Mouse (Mus musculus) intestine, embryonic 14.5 days (tissue): ENCODE results near the gene Ercc4. TPM values are rescaled to one million over a fixed set of nuclear protein-coding genes. Genes with fewer than 3 reads are reported as not detected.

ENCODE experiments used
- ATAC-seq: fragments of 200-750 bp; cut with Nextera tagmentation; replicated peaks from 2 replicates; pipeline ENCODE4 v1.8.0; 2017; ENCODE audit warnings: low read depth, moderate number of reproducible peaks, moderate TSS enrichment, moderate library complexity; ENCODE audit not compliant: low FRiP score, low TSS enrichment
- DNase-seq: peaks from one replicate; pipeline ENCODE4 v3.0.0-alpha.2; 2018; ENCODE audit warnings: low spot score
- H3K27ac ChIP-seq: fragments of 300-500 bp; sonication (generic); 2 replicates; pipeline ENCODE4 v1.5.1; 2014; ENCODE audit warnings: low read depth, mild to moderate bottlenecking, control low read depth
- H3K27me3 ChIP-seq: fragments of 300-500 bp; sonication (generic); replicated peaks from 2 replicates; pipeline ENCODE4 v1.6.1; 2014; ENCODE audit warnings: low read length, control low read depth; ENCODE audit not compliant: control insufficient read depth, insufficient read depth
- H3K36me3 ChIP-seq: fragments of 300-500 bp; sonication (generic); 2 replicates; pipeline ENCODE4 v1.6.1; 2014; ENCODE audit warnings: low read length, control low read depth; ENCODE audit not compliant: control insufficient read depth, insufficient read depth
- H3K4me1 ChIP-seq: fragments of 300-500 bp; sonication (generic); replicated peaks from 2 replicates; pipeline ENCODE4 v1.6.1; 2014; ENCODE audit warnings: low read length, control low read depth, mixed read lengths; ENCODE audit not compliant: control insufficient read depth, insufficient read depth
- H3K4me2 ChIP-seq: fragments of 300-500 bp; sonication (generic); 2 replicates; pipeline ENCODE4 v1.6.1; 2014; ENCODE audit warnings: low read length
- H3K4me3 ChIP-seq: fragments of 300-500 bp; sonication (generic); 2 replicates; pipeline ENCODE4 v1.5.1; 2014; ENCODE audit warnings: low read depth, low read length, control low read depth, mixed read lengths
- H3K9ac ChIP-seq: fragments of 300-500 bp; sonication (generic); 2 replicates; pipeline ENCODE4 v1.6.1; 2014; ENCODE audit warnings: mild to moderate bottlenecking, low read length
- H3K9me3 ChIP-seq: fragments of 300-500 bp; sonication (generic); 2 replicates; pipeline ENCODE4 v1.6.1; 2016; ENCODE audit warnings: low read length, control low read depth; ENCODE audit not compliant: control insufficient read depth
- WGBS: fragments of 180-500 bp; shearing (Covaris S2); extraction: QIAGEN DNeasy Blood & Tissue Kit; methylation state at CpG from one replicate; pipeline ENCODE4 v1.1.7; 2014; 5-methylcytosine and 5-hydroxymethylcytosine counted together
- polyA plus RNA-seq: library from polyadenylated mRNA; unstranded; fragments of >200 nt; fragmentation: Nextera tagmentation; extraction: Ambion mirVana; gene quantifications from 2 replicates; pipeline ENCODE4 v1.2.1, GENCODE M21; 2014

Ercc4 gene
- polyA plus RNA-seq, 1 experiment from 2014 or later, result 13.1 TPM

DNA sequence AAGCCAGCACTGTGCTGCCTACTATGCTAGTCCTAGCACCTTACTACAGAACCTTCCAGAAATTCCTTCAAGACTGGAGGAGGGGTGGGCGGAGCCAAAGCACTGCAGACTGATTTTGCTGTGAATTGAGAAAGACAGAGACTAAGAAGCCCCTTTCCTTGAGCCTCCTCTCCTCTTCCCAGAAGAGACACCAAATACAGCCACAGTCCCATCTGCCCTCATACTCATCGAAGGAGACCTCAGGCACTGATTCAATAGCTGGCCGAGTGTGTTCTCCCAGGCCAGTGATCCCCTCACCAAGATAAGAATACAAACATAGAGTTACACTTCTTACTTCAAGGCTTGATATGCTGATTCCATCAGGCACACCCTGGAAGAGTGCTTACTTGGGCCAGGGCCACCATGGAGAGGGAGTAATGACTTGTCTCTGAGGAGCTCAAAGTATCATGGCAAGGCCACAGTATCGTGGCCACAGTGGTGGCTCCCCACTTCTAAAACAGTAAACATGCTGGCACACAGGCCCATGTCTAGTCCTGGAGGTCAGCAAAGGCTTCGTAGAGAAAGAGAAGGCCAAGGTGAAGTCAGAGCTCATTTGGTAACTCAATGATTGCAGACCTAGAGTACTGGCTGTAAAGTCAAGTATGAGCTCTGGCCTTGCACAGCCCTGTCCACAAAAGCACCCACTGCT, 63.7 kb downstream of the Ercc4 start:
- Histone ChIP-seq H3K4me3 (no peak overlapping the region), H3K9ac (no peak overlapping the region), H3K27ac (no peak overlapping the region), H3K4me2 (no peak overlapping the region), H3K36me3 (no peaks in the 10 kb centered on the region), H3K9me3 (no peaks in the 10 kb centered on the region), H3K27me3 (no peaks in the 10 kb centered on the region), H3K4me1 (no peaks in the 10 kb centered on the region)
- 87% methylated on average over 5 of the region's 5 CpGs for WGBS
- ATAC-seq, result no peak
- DNase-seq, result no peak

DNA sequence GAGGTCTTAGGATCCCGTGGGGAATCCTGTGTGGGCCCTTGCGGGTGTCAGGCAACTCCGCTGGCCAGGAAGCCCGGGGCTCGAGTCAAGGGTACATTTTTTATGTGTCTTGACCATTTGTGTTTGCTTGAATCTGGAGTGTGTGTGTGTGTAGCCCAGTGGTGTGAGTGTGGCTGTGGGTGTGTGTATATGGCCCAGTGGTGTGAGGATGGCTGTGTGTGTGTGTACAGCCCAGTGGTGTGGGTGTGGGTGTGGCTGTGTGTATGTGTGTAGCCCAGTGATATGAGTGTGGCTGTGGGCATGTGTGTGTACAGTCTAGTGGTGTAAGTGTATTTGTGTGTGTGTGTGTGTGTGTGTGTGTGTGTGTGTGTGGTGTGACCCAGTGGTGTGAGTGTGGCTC, 73.0 kb downstream of the Ercc4 start:
- Histone ChIP-seq H3K4me2 (no peak overlapping the region), H3K4me1 (no peaks in the 10 kb centered on the region), H3K9ac (no peak overlapping the region), H3K36me3 (no peaks in the 10 kb centered on the region), H3K4me3 (no peak overlapping the region), H3K9me3 (no peaks in the 10 kb centered on the region), H3K27ac (no peak overlapping the region), H3K27me3 (no peaks in the 10 kb centered on the region)
- WGBS, result 90% methylated on average over 5 of the region's 5 CpGs
- DNase-seq (no peak), ATAC-seq (no peak)

DNA sequence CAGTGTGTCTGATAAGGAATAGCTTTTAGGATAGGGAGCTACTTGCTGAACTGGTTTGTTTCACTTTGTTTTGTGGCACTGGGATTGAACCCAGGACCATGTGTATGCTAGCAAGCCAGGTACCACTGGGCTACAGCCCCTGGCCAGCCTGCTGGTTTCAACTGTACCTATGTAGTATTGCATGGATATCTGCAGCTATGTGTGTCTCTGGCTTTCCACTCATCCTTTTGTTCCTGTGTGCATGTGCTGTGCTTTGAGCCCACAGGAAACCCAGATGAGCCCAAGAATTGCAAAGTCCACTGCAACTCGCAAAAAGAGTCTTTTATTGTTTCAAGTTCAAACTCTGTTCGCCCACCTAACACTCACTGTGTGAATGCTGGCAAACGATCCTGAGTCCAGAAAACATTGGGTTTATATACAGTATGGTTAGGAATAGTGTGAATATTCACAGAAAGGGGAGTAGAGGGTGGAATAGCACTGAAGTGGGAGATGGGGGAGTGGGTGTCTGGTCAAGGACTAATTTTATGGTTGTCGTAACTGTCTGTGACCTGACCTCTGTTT, 73.8 kb downstream of the Ercc4 start:
- WGBS, result 67% methylated on average over 4 of the region's 4 CpGs
- DNase-seq (no peak), ATAC-seq (no peak)
- Histone ChIP-seq H3K9me3 (no peaks in the 10 kb centered on the region), H3K27ac (no peak overlapping the region), H3K27me3 (no peaks in the 10 kb centered on the region), H3K4me2 (no peak overlapping the region), H3K9ac (no peak overlapping the region), H3K4me3 (no peak overlapping the region), H3K4me1 (no peaks in the 10 kb centered on the region), H3K36me3 (no peaks in the 10 kb centered on the region)

DNA sequence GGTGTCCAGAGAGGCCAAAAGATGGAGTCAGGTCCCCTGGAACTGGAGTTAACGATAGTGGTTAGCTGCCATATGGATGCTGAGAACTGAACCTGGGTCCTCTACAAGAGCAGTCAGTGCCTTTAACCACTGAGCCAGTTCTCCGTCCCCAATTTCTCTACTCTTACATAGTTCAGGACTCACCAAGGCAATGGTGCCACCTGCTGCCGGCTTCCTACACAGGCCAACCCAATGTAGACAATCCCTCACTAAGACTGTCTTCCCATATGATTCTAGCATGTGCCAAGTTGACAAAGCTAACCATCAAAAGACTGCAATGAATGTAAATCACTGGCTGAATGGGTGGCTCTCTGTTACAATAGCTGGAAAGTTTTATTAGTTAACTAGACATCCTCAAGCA, 74.9 kb downstream of the Ercc4 start:
- no peak overlapping the region for H3K4me3 ChIP-seq
- 87% methylated on average over 3 of the region's 3 CpGs for WGBS
- ATAC-seq, result no peak

DNA sequence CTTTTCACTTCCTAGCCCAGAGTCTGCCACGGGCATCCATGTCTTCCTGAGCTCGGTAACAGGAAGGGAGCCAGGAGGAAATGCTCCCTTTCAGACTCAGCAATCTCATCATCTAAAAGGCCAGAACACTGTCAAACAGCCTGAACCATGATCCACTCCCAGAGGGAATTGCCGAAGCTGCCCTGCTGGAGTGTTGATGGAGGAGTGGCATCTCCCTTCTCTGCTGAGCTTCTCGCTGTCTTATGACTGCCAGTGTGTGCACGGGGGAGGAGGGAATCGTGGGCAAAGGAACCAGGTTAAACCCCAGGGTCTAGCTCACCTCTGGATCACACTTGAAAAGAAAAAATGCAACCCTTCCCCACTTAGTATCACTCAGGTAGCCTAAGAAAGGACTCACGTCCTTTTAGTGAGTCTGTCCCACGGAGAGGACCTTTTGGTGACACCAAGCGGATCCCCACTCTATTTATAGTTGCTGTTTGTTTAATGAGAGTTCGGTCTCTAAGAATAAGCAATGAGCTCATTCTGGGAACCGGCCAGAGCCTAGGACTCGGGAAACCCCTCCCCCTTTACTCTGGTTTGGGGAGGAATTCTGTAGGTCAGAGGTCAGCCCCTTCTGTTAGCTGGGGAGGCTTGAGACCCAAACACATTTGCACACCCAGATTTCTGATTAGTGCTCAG, 80.1 kb downstream of the Ercc4 start:
- 0 out of 2 replicates have a peak, but pooled peaks have one; percentile 40 for ATAC-seq
- Histone ChIP-seq H3K27ac (peak overlapping the region; percentile 39), H3K36me3 (no peaks in the 10 kb centered on the region), H3K9ac (no peak overlapping the region), H3K4me2 (peak overlapping the region; percentile 4; the same call in 1 of the 2 replicates), H3K27me3 (no peaks in the 10 kb centered on the region), H3K4me3 (no peak overlapping the region), H3K9me3 (no peaks in the 10 kb centered on the region), H3K4me1 (0 out of 2 replicates have a peak, but pooled peaks cover 9% of the 10 kb centered on the region)
- DNase-seq, result peak; percentile 67
- 12% methylated on average over 12 of the region's 12 CpGs for WGBS

More for the DNA sequence above, 74.9 kb downstream of the Ercc4 start:
- H3K4me2 ChIP-seq, result no peak overlapping the region
- no peaks in the 10 kb centered on the region for H3K4me1 ChIP-seq
- H3K9ac ChIP-seq, result no peak overlapping the region
- no peaks in the 10 kb centered on the region for H3K9me3 ChIP-seq
- no peaks in the 10 kb centered on the region for H3K27me3 ChIP-seq
- H3K27ac ChIP-seq, result no peak overlapping the region
- H3K36me3 ChIP-seq, result no peaks in the 10 kb centered on the region
- DNase-seq, result peak; percentile 42

DNA sequence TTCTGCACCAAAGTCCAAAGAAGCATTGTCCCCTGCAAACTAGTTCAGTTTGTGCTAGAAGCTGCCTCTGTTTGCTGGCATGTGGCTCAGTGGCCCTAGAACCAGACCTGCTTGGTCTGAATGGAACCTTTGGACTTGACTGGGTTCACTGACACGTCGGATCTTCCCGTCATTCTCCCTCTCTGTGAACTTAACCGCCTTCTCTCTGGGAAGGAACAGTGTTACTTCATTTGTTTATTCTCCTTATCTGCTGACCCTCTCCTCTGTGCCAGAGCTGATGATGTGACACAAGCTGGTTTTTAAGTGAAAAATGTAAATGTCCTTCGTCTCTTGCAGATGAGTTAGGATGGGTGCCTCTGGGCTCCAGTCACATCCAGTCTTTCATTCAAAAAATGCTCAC, 81.0 kb downstream of the Ercc4 start:
- Histone ChIP-seq H3K36me3 (no peaks in the 10 kb centered on the region), H3K4me2 (no peak overlapping the region), H3K9me3 (no peaks in the 10 kb centered on the region), H3K27me3 (no peaks in the 10 kb centered on the region), H3K4me1 (0 out of 2 replicates have a peak, but pooled peaks cover 9% of the 10 kb centered on the region), H3K9ac (no peak overlapping the region), H3K4me3 (no peak overlapping the region), H3K27ac (no peak overlapping the region)
- 34% methylated on average over 5 of the region's 5 CpGs for WGBS
- DNase-seq, result no peak
- peak; percentile 66; the same call in 1 of the 2 replicates for ATAC-seq

DNA sequence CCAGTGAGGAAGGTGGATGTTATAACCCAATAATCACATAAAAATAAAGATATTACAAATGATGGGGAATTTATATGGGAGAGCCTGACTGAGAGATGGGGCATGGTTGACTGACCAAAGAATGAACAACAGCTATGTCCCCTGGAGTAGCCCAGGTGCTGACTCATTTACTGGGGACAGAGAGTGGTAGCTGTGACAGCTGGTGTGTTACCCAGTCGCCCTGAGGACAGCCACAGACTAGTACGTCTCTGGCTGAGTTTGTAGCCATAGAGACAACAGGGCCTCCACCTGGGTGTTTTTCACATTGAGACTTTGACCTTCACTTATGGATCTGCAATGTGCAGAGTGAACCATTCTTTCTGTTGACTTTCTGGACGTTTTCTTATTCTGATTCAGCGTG, 81.7 kb downstream of the Ercc4 start:
- Histone ChIP-seq H3K4me3 (no peak overlapping the region), H3K4me2 (no peak overlapping the region), H3K9me3 (no peaks in the 10 kb centered on the region), H3K9ac (no peak overlapping the region), H3K27me3 (no peaks in the 10 kb centered on the region), H3K4me1 (peaks cover 12% of the 10 kb centered on the region; the same call in 1 of the 2 replicates), H3K36me3 (no peaks in the 10 kb centered on the region), H3K27ac (no peak overlapping the region)
- WGBS, result 73% methylated on average over 4 of the region's 4 CpGs
- ATAC-seq (no peak; the same call in 1 of the 2 replicates), DNase-seq (no peak)

DNA sequence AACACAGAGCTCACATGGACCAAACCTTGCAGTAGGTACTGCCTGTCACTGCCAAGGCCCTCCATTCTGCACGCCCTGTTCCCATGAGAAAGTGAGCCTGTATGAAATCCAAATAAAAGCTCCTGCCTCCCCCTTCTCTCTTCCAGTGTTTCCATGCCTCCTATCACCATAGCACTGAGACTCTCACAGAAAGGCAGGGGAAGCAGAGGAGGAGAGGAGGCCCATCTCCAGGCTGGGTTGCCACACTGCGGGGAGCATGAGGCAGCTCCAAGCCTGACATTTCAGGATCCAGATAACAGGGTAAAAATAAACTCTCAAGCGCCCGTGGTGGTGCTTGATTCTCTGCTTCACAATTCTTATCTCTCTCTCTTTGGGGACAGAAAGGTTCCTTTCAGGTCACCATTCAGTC, 84.2 kb downstream of the Ercc4 start:
- Histone ChIP-seq H3K4me2 (no peak overlapping the region), H3K36me3 (no peaks in the 10 kb centered on the region), H3K4me3 (no peak overlapping the region), H3K4me1 (peaks cover 30% of the 10 kb centered on the region; the same call in 1 of the 2 replicates), H3K9ac (no peak overlapping the region), H3K9me3 (no peaks in the 10 kb centered on the region), H3K27me3 (no peaks in the 10 kb centered on the region), H3K27ac (no peak overlapping the region)
- DNase-seq, result no peak
- WGBS, result 56% methylated on average over 4 of the region's 4 CpGs
- no peak for ATAC-seq
